Mouse (Mus musculus): ENCODE results near the gene Epm2aip1.

DNA sequence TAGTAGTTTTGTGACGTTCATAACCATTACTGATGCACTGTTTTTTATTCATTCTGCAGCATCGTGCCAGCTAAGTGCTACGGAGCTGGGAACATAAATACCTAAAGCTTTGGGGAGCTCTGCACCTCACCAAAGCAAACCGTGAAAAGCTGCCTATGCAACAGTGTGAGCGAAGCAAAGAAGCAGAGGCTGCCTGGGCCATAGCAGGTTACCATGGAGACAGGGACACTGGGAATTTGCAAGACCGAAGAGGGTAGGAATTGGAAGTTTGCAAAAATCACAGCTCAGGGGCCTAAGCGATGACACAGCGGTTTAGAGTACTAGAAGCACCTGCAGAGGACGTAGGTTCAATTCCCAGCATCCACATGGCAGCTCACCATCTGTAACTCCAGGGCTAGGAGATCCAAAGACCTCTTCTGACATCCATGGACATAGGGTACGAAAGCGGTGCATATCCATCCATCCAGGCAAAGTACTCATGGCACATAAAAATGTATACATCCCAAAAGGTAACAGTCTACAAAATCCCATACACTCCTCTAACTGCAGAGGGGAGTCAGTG lies 18.9 kb downstream of the Epm2aip1 start:
- TF ChIP-seq CTCF (IDR thresholded peaks at IDR 0.05; ENCODE audit: insufficient read depth, low read depth, low read length) (no peak), POLR2A (IDR thresholded peaks at IDR 0.05; ENCODE audit: insufficient read depth, low read depth, low read length) (no peak)
